Mouse (Mus musculus) G1E (cell line): ENCODE measurements around the gene Gm28048.

ENCODE experiments used
- CTCF ChIP-seq: IDR thresholded peaks from 2 replicates; pipeline ENCODE4 v1.5.1; 2012; ENCODE audit warnings: low read depth, low read length, inconsistent platforms, mixed read lengths
- GATA1 ChIP-seq: IDR thresholded peaks from 2 replicates; pipeline ENCODE4 v1.6.1; 2012; ENCODE audit warnings: borderline replicate concordance, low read length, inconsistent platforms, mixed read lengths
- GATA2 ChIP-seq: IDR thresholded peaks from 2 replicates; pipeline ENCODE4 v1.6.1; 2012; ENCODE audit warnings: low read depth, low read length, inconsistent platforms, borderline replicate concordance
- POLR2AphosphoS5 ChIP-seq: IDR thresholded peaks from 2 replicates; pipeline ENCODE4 v1.6.1; 2012; ENCODE audit warnings: low read depth, low read length, inconsistent platforms; ENCODE audit not compliant: insufficient replicate concordance
- TAL1 ChIP-seq: conservative IDR thresholded peaks from 2 replicates; pipeline ENCODE4 v1.6.1; 2012; ENCODE audit warnings: low read depth, low read length, inconsistent platforms, mixed read lengths

- no peak for TF ChIP-seq CTCF
- no peak for TF ChIP-seq GATA1
- no peak for TF ChIP-seq TAL1
- no peak for TF ChIP-seq POLR2AphosphoS5
- no peak for TF ChIP-seq GATA2
Measured at GRCm38 (mm10) chr11:22972746-22973526, 9.0 kb downstream of the Gm28048 start.
